Mouse (Mus musculus) heart, postnatal 0 days (tissue): ENCODE results near the gene Nrxn3. TPM values are rescaled to one million over a fixed set of nuclear protein-coding genes. Genes with fewer than 3 reads are reported as not detected.

Experiments used
- ATAC-seq: fragments of 200-750 bp; cut with Nextera tagmentation; 2 replicates; pipeline ENCODE4 v1.8.0; 2017; ENCODE audit warnings: low read depth, moderate number of reproducible peaks, moderate library complexity; ENCODE audit not compliant: insufficient read depth
- DNase-seq: peaks from one replicate; pipeline ENCODE4 v3.0.0-alpha.2; 2016; ENCODE audit warnings: low spot score
- H3K27ac ChIP-seq: fragments of 300-500 bp; sonication (generic); 2 replicates; pipeline ENCODE4 v1.5.1; 2014; ENCODE audit warnings: low read depth, mild to moderate bottlenecking
- H3K27me3 ChIP-seq: fragments of 300-500 bp; sonication (generic); 2 replicates; pipeline ENCODE4 v1.6.1; 2014; ENCODE audit warnings: low read length, mixed read lengths; ENCODE audit not compliant: control insufficient read depth, insufficient read depth
- H3K36me3 ChIP-seq: fragments of 300-500 bp; sonication (generic); replicated peaks from 2 replicates; pipeline ENCODE4 v1.6.1; 2014; ENCODE audit warnings: low read length, mixed read lengths; ENCODE audit not compliant: control insufficient read depth, insufficient read depth
- H3K4me1 ChIP-seq: fragments of 300-500 bp; sonication (generic); 2 replicates; pipeline ENCODE4 v1.6.1; 2014; ENCODE audit warnings: antibody characterized with exemption; ENCODE audit not compliant: control insufficient read depth, insufficient read depth
- H3K4me2 ChIP-seq: fragments of 300-500 bp; sonication (generic); 2 replicates; pipeline ENCODE4 v1.6.1; 2014; ENCODE audit warnings: low read depth, mild to moderate bottlenecking, low read length, moderate library complexity
- H3K4me3 ChIP-seq: fragments of 300-500 bp; sonication (generic); 2 replicates; pipeline ENCODE4 v1.5.1; 2014; ENCODE audit warnings: low read depth, low read length
- H3K9ac ChIP-seq: fragments of 300-500 bp; sonication (generic); replicated peaks from 2 replicates; pipeline ENCODE4 v1.6.1; 2014; ENCODE audit warnings: low read depth, low read length, mixed read lengths
- H3K9me3 ChIP-seq: fragments of 300-500 bp; sonication (generic); replicated peaks from 2 replicates; pipeline ENCODE4 v1.6.1; 2016; ENCODE audit warnings: low read length; ENCODE audit not compliant: control insufficient read depth
- CTCF ChIP-seq: IDR thresholded peaks from 2 replicates; pipeline ENCODE4 v1.5.1; 2016; ENCODE audit warnings: antibody characterized with exemption, control low read depth, low read depth
- EP300 ChIP-seq: IDR thresholded peaks from 2 replicates; pipeline ENCODE4 v1.6.1; 2016; ENCODE audit warnings: antibody characterized with exemption, low read depth
- WGBS: fragments of 180-500 bp; shearing (Covaris S2); extraction: QIAGEN DNeasy Blood & Tissue Kit; methylation state at CpG from one replicate; pipeline ENCODE4 v1.1.7; 2014; 5-methylcytosine and 5-hydroxymethylcytosine counted together
- polyA plus RNA-seq: library from polyadenylated mRNA; unstranded; fragments of >200 nt; fragmentation: Nextera tagmentation; extraction: Ambion mirVana; gene quantifications from 2 replicates; pipeline ENCODE4 v1.2.1, GENCODE M21; 2015
- total RNA-seq: library from RNA; depleted of rRNA; stranded (reverse); fragments of >200 nt; gene quantifications from 2 replicates; pipeline ENCODE4 v1.2.3, GENCODE M21; 2014; ENCODE audit warnings: low replicate concordance

Gene Nrxn3
- total and polyA plus RNA-seq, 2 experiments from 2014 or later, result 1.0 to 1.8 TPM

DNA sequence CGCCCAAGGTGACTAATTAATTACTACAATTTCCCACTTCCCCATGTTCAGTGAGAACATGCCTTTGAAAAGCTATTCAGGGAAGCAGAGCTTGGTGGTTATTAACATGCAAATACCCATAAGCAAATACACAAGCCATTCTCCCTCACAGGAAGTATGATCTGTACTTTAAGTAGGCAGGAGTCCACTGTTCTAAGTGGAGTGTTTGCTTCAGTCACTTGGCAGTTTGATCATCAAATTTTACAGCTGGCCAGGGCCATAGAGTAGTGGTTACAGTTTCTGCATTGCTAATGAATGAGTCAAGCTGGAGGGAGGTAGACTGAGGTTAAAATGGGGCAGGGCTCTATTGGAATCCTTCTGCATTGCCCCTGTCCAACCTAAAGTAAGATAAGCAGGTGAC, 1120.2 kb downstream of the Nrxn3 start:
- Histone ChIP-seq H3K36me3 (no peaks in the 10 kb centered on the region), H3K9me3 (no peaks in the 10 kb centered on the region), H3K4me3 (no peak overlapping the region), H3K9ac (no peak overlapping the region), H3K27me3 (no peaks in the 10 kb centered on the region), H3K27ac (no peak overlapping the region), H3K4me1 (no peaks in the 10 kb centered on the region), H3K4me2 (no peak overlapping the region)
- WGBS, result 77% methylated on average over 1 of the region's 1 CpGs
- ATAC-seq, result no peak
- TF ChIP-seq EP300, result no peak
- no peak for TF ChIP-seq CTCF
- no peak for DNase-seq

DNA sequence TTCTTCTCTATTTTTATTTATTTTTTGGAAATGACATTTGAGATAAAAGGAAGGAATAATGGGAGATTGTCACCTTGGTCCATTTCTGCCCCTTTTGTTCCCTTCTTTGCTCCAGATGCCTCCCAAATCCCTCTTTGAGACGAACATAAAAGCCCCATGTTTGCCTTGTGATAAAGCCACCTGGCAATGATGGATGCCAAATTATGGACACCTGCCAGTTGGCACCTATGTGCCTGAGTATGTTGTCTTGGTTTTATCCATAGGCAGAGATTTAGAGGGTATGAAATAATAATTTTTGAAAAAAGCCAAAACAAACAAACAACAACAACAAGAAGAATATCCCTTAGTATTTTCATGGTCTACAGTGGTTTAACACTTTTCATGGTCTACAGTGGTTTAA, 1125.4 kb downstream of the Nrxn3 start:
- H3K4me3 ChIP-seq, result no peak overlapping the region
- no peaks in the 10 kb centered on the region for H3K9me3 ChIP-seq
- H3K36me3 ChIP-seq, result no peaks in the 10 kb centered on the region
- DNase-seq (no peak), ATAC-seq (no peak)
- no peaks in the 10 kb centered on the region for H3K27me3 ChIP-seq
- no peak overlapping the region for H3K27ac ChIP-seq
- no peak overlapping the region for H3K9ac ChIP-seq
- TF ChIP-seq CTCF, result no peak
- TF ChIP-seq EP300, result no peak
- WGBS, result 36% methylated on average over 1 of the region's 1 CpGs
- H3K4me1 ChIP-seq, result no peaks in the 10 kb centered on the region
- H3K4me2 ChIP-seq, result no peak overlapping the region

DNA sequence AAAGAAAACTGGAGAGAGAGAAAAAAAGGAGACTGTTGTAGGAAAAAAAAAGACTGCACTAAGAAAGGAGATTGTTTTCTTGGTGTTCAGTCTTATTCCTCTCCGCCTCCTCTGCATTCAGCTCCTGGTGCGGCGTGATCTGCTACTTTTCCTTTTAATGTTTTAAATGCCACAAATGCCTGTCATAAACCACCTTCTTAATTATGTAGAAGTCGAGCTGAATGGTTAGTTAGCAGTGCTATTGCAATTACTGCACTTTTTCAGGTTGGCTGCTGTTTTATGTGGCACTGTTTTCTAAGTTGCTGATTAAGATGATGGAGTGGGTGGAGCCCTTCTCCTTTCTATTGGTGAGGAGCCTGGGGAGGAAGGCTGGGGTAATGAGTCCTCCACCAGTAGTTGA, 1131.7 kb downstream of the Nrxn3 start:
- WGBS, result 66% methylated on average over 4 of the region's 4 CpGs

DNA sequence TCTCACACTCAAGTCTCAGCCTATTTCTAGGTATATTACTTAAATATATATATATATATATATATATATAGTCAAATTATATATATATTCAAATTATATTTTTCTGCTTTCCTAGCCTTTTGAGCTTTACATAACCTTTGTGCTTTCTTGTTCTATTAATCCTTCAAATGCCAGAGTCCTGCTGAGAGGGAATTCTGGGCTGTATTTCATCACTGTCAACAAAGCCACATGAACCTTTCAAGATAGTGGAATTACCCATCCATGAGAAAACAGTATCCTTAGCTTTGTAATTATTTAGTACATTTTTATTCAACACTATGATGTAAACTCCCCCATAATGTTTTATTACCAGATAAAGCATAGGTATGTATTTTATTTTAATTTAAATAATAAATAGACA, 1144.4 kb downstream of the Nrxn3 start:
- ATAC-seq, result no peak
- TF ChIP-seq CTCF, result no peak
- no peak for TF ChIP-seq EP300
- Histone ChIP-seq H3K4me1 (no peaks in the 10 kb centered on the region), H3K27ac (no peak overlapping the region), H3K36me3 (no peaks in the 10 kb centered on the region), H3K9ac (no peak overlapping the region), H3K27me3 (no peaks in the 10 kb centered on the region), H3K4me2 (no peak overlapping the region), H3K4me3 (no peak overlapping the region), H3K9me3 (no peaks in the 10 kb centered on the region)
- DNase-seq, result no peak

More for the DNA sequence above, 1131.7 kb downstream of the Nrxn3 start:
- H3K4me2 ChIP-seq, result no peak overlapping the region
- ATAC-seq (no peak), DNase-seq (no peak)
- H3K4me3 ChIP-seq, result no peak overlapping the region
- no peak overlapping the region for H3K9ac ChIP-seq
- no peaks in the 10 kb centered on the region for H3K4me1 ChIP-seq
- no peaks in the 10 kb centered on the region for H3K36me3 ChIP-seq
- no peaks in the 10 kb centered on the region for H3K9me3 ChIP-seq
- no peak overlapping the region for H3K27ac ChIP-seq
- TF ChIP-seq EP300, result no peak
- no peak for TF ChIP-seq CTCF
- no peaks in the 10 kb centered on the region for H3K27me3 ChIP-seq

DNA sequence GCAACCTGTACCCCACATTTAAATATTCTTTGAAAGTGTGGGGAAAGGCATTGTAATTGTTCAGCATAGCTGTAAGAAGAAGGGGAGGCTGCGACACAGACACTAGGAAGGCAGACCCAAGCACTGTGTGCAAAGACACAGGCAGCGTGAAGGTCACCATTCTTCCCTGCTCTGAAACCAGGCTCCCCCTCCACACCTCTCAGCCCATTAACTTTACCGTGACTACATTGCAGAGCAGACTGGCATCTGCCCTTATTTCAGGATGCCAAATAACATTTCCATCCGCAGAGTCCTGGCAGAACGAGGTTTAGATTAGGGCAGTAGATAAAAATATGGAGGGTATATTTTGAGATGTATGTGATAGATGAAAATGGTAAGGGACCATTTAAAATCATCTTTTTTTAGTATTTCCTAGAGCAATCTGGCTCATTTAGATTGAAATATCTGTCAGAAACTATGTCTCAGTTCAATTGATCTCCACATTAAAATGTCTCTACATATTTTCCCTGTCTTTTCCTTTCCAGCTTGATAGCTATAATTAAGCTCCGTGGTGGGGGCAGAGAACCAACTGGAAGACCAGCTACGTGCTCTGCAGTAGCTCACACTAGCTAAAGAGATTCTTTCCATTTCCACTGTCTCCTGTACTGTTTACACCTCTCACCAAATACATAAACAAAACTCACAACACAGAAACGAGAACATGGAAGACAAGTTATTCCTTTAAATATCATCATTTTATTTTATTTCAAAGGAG, 1160.1 kb downstream of the Nrxn3 start:
- no peak for DNase-seq
- Histone ChIP-seq H3K4me3 (no peak overlapping the region), H3K4me2 (no peak overlapping the region), H3K27ac (no peak overlapping the region), H3K4me1 (no peaks in the 10 kb centered on the region), H3K36me3 (no peaks in the 10 kb centered on the region), H3K9me3 (no peaks in the 10 kb centered on the region), H3K9ac (no peak overlapping the region), H3K27me3 (no peaks in the 10 kb centered on the region)
- TF ChIP-seq CTCF (no peak), EP300 (no peak)
- 62% methylated on average over 8 of the region's 8 CpGs for WGBS
- ATAC-seq, result no peak

DNA sequence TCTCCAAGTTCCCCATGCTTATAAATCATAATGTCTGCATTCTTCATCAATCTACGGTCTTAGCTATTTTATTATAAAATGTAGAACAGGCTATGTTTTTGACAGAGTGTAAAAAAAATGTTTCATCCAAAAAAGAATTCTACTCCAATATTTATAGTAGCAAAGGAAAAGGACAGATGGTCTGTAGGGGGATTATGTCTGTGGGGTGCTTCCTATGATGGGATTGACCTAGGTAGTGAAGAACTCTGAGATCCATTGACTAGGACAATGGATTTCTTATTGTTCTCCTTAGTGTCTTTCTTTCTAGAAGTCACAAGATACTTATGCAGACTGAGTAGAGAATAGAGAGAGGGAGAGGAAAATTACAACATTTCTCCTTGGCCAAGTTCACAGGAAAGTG, 1161.9 kb downstream of the Nrxn3 start:
- 96% methylated on average over 1 of the region's 1 CpGs for WGBS
- TF ChIP-seq EP300 (no peak), CTCF (no peak)
- H3K4me2 ChIP-seq, result no peak overlapping the region
- H3K4me3 ChIP-seq, result no peak overlapping the region
- H3K27me3 ChIP-seq, result no peaks in the 10 kb centered on the region
- H3K9me3 ChIP-seq, result no peaks in the 10 kb centered on the region
- H3K36me3 ChIP-seq, result no peaks in the 10 kb centered on the region
- no peak overlapping the region for H3K27ac ChIP-seq
- DNase-seq, result no peak
- H3K4me1 ChIP-seq, result no peaks in the 10 kb centered on the region
- ATAC-seq, result no peak
- no peak overlapping the region for H3K9ac ChIP-seq
